Mouse (Mus musculus) left cerebral cortex, postnatal 25 days (tissue): ENCODE data around the gene Dnajc15. TPM values are rescaled to one million over a fixed set of nuclear protein-coding genes. Genes with fewer than 3 reads are reported as not detected.
A peak's percentile ranks its signal among the peaks of the same experiment; 100 is the strongest.

ENCODE experiments used
- DNase-seq, 2 experiments: peaks; one replicate each; pipeline ENCODE4 v3.0.0; 2022; ENCODE audit warnings: low spot score in 2 of 2, mixed read lengths in 1 of 2
- intact Hi-C: fragments of 180-260 bp; cut with DNase I; formaldehyde crosslinking; loops from one replicate; pipeline ENCODE4 v1.15.1; 2025
- total RNA-seq, 2 experiments: library from RNA; stranded (reverse); gene quantifications; 2 replicates each; pipeline ENCODE4 v1.2.3; 2021

Gene Dnajc15
- total RNA-seq, 2 experiments from 2014 or later, result 69.5 to 72.0 TPM

DNA sequence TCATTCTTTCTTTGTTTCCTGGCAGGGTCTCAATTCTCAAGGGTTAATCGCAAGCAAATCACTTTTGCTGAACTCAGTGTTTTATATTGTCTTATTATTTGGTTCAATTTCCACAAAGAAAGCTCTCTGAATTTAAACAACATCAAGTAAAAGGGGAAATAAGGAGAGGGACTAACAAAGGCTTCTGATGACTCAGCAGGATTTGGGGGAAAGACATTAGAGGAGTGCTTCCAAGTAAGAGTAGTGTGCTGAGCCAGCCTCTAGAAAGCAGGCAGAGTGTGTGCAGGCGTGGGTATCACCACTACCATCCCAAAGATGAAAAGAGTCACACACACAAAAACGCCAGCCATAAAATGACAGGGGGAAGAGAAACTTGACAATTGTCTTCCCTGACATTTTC is 10.9 kb downstream of the Dnajc15 start:
- no peak for DNase-seq
- intact Hi-C loops, result no loop called here

DNA sequence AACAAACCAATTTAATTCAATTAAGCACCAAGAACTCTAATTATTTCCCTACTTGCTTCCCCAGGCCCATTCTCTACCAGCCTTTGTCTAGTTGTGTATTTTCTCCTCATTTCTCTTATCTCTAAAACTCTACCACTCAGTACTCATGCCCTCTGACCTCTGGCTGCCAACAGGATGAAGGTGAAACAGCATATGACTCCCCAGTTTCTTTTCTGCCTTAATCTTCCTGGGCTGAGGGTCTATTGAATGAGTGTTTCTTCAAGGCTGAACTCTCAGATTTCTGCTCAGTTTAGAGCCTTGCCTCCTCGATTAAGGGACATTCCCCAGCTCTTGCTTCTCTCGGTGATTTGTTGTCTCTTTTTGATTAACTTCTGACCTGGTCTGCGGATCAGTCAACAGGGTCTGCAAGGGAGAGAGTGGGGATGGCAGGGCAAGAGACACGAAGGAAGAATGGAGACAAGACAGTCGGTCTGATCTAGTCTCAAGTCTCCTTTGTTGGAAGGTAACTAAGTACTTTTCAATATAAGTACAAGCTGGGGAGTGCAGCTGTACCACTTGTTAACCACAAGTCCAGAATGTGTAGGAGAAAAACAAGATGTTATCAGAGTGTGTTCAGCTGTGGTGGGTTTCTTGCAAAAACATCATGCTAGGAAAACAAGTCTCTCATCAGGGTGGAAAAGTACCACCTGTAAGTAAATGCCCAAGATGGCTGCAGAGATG is 13.9 kb downstream of the Dnajc15 start:
- DNase-seq, result no peak
- intact Hi-C loops, result no loop called here

DNA sequence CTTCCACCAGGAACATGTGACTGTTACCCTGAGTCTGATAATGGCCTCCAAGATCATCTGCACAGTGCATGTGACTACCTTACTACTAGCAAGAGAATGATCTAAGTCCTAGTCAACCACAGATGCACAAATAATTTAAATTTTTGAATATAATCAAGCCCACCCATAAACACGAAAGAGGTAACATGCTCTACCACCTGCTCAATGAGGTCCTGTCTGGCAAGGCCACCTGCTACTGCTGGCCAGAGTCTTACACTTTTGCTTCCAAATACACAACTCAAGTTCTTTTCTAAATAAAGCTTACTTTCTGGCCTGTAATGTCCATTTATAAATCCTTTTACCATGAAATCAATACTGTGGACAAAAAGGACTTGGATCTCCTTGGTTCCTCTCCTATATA is 15.0 kb downstream of the Dnajc15 start:
- DNase-seq, result no peak
- intact Hi-C loops, result no loop called here

DNA sequence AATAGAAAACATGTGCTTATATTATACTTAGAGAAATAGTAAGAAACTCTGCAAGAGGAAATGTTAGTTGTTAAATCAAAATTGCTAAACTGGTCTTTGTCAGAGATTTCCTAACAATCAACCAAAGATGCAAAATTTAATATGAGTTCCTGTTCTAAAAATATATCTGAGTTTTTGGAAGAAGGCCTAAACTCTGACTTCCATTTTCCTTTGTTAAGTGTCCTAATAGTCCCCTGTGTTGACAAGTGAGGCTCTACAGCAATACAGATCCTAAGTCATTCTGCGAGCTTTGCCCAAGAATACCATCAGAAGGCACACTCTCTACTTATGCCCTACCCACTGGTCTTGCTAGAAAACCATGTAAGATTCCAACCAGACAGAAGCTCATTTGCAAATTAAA is 21.0 kb downstream of the Dnajc15 start:
- no peak for DNase-seq

DNA sequence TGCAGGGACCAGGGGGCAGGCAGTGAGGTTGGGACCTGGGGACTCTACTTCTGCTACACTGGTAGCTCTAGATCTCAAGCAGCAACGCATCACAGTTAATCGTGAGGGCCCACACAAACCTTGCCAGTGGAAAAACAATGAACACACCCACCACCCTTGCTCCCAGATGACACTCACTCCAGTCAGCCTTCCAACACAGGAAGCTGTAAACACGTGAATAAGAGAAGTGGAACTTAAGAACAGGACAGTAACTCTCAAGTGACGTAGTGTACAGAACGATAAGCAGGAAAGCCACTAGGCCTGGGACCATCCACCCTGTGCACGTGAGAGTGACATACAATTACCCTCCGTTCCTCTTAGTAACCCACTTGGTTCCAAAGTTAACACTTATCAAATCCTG is 25.1 kb downstream of the Dnajc15 start:
- intact Hi-C loops, result no loop called here
- no peak for DNase-seq

More for the DNA sequence above, 21.0 kb downstream of the Dnajc15 start:
- intact Hi-C loops, result no loop called here

DNA sequence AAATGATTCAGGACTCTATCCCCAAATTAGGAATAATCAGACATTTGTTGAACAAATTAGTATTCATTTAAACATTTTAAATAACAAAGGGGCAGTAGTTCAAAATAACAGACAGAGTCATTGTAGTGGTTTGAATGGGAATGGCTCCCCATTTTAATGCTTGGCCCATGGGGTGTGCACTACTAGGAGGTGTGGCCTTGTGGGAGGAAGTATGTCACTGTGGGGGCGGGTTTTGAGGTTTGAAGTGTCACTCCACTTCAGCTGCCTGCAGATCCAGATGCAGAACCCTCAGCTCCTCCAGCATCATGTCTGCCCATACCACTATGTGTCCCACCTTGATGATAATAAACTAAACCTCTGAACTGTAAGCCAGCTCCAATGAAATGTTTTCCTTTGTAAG is 26.6 kb downstream of the Dnajc15 start:
- DNase-seq, result peak in 1 of 2 experiments; percentile 3
- intact Hi-C loops, result no loop called here

DNA sequence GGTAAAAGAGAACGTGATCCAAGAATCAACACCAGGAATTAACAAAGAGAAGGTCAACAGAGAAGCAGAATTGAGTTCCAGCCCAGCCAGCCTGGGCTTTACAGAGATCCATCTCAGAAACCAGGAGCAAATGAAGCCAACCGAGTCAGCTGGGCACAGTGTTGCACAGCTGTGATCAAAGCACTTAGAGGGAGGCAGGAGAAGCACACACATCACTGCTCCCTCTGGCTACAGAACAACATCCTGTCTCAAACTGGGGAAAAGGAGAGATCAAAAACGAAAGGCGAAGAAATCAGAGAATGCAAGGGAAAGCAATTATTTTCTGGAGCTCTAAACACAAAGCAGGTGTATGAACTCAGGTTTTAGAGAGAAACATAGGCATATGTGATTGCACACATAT is 28.7 kb downstream of the Dnajc15 start:
- DNase-seq, result no peak
- intact Hi-C loops, result no loop called here

DNA sequence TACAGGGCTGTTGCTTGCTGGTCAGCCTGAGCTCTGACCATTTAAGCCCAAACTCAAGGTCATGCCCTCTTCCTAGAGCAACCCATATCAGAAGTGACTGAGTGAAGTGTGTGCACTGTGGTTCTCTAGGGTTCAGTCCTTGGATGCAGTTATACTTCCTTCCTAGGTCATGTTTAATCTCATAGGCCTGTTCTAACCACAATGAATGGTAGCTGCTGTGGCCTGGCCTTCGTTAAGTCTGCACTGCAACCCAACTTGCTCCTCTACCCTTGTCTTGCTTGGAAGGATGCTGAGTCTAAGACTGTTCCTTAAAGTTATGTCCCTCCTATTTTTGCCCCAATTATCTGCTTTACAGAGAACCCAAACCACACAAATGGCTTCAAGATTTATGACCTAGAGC is 29.4 kb downstream of the Dnajc15 start:
- DNase-seq, result no peak
- intact Hi-C loops, result no loop called here

DNA sequence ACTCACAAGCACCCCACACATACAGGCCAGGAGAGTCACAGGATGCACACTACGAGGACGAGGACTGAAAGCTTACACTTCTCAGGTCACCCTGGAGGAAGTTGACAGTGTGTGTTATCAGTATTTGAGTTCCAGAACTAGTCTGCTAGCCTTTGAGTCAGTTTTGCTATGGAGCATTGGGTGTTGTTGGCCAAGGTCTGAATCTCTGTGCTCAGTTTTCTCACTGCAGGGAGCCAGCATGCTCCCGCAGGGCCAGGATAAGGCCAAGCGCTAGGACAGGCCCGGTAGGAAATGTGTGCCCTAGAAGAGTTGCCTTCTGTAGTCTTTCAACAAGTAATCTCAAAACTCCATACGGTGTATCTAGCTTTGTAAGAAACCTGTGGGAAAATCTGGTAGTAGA is 34.4 kb downstream of the Dnajc15 start:
- intact Hi-C loops, result loop anchor here (5.0 kb wide), 1 partner anchor 698 kb away; no protein-coding TSS in a partner anchor
- no peak for DNase-seq

DNA sequence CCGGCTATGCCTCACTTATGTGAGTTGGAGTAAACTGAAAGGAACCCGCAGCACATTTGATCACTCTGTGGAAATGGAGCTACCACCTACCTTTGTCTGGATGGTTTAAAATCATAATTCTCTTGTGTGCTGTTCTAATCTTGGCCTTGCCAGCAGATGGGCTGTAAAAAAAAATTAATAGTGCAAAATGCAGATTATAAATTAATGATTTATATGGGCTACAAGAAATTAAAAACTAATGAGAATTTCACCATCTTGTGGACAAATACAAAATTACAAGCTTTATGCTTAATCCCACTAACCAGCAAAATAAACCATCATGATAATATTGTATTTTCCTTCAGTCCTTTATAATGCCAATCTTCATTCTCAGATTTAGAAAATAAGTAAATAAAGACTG is 34.8 kb downstream of the Dnajc15 start:
- DNase-seq, result no peak
- intact Hi-C loops, result loop anchor here (5.0 kb wide), 1 partner anchor 698 kb away; no protein-coding TSS in a partner anchor

DNA sequence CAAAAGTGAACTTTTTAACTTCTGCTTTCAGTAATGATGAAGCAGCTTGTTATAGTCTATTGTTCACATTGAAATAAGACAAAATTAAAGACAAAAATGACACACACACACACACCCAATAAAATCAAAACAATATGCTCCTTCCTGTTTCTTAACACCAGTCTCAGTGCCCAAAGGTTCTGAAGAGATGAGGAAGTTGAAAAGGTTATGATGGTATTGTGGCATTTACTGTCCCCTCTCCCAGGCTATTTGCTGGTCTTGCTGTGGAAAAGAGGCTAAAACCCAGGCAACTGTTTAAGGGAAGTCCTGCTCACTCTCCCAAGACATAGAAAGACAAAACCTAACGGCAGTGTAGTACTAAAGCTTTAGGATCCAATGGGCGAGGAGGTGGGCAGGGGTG is 38.1 kb downstream of the Dnajc15 start:
- DNase-seq, result no peak
- intact Hi-C loops, result no loop called here

DNA sequence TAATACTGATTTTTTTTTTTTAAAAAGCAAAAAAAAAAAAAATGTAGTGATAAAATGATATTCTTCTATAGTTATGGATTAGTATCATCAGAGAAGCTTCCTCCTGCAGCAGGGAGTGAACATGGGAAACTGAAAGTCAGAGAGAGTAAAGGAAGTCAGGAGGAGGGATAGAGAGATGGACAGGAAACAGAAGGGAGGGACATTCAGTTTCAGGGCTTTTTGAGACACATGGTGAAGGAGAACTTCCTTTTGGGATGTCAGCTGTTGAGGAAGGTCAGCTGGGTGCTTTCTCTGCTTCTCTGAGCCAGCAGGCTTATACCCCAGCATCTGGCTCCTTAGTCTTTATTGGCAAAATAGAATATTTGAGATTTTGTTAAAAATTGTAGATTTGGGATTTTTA is 42.6 kb downstream of the Dnajc15 start:
- no peak for DNase-seq
- intact Hi-C loops, result no loop called here

DNA sequence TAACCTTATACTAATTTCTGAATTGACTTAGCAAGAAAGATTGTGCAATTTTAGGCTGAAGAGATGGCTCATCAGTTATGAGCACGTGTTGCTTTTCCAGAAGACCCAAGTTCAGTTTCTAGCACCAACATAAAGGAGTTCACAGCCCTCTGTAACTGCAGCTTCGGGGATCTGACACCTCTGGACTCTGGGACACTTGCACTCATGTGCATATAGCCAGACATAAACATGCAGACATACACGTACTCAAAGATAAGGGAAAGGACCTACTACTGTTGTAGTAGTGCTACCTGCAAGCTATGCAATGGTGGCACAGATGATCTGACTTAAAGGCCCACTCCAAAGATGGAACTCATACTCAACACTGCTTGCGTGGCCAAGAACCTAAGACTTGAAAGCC is 43.0 kb downstream of the Dnajc15 start:
- intact Hi-C loops, result no loop called here

DNA sequence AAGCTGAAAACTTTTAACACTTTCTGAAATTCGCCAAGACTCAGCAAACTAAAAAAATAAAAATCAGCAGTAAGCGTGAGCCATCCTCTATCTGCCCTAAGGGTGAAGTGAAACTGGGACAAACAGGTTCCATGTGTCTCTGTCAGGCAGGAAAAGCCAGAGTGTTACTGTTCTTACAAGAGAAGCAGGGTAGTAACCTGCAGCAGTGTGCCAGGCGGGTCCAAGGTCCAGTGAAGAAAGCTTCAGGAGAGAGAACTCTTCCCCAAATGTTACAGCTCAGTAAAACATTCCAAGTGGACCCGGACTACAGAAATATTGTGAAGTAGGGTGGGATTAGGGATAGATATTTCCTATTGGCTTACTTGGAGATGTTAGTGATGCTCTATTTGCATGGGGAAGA is 45.3 kb downstream of the Dnajc15 start:
- intact Hi-C loops, result no loop called here
- DNase-seq, result no peak

More for the DNA sequence above, 43.0 kb downstream of the Dnajc15 start:
- no peak for DNase-seq

DNA sequence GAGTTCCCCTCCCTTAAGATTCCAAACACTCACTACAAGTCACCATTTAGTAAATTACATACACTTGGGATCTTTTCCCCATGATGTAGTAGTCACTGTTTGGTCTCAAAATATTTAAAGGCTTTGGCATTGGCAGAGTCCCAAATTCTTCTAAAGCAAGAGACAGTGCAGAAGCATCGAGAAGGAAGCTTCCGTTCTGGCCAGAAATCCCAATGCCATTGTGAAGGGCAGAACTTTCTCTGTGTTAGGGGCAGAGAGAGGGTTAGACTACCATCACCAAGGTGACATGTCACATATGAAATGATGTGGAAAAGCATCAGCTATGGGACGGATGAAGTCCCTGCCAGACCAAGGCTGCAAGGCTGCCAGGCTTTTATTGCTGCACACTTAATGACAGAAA is 49.0 kb downstream of the Dnajc15 start:
- DNase-seq, result no peak
- intact Hi-C loops, result no loop called here

DNA sequence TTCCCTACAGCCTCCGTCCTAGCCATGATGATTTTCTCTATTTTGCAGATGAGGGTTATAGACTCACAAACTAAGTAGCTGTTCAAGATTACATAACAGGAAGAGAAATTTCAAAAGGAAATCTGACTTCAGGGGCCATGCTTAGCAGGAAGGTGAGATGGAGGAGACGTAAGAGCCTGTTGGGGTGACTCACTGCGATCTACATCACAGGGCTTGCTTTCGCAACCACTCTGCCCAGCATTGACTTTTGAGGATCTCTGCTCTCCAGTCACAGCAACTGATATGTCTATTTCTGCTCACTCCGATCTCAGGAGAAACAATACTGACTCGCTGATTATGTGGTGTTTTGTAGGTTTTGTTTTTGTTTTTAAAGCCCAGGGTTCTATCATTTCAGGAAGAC is 49.8 kb downstream of the Dnajc15 start:
- no peak for DNase-seq
- intact Hi-C loops, result no loop called here

DNA sequence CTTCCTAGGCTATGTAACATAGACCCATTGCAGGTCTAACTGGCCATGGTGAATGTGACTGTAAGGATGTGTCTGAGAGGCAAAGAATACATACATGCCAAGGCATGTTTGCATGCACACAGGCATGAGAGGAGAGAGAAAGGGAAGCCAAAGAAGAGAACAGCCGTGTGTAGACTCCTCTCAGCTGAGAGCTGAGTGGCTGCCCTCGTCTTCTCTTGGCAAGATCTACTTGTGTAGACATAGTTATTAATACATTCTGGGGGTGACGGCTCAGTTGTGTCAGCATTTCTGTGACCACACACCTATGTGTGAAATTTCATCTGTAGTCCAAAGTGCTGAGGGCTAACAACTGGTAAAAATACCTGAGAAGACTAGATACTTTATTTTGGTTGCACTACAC is 55.1 kb downstream of the Dnajc15 start:
- intact Hi-C loops, result loop anchor here (5.0 kb wide), 1 partner anchor 73 kb away; no protein-coding TSS in a partner anchor
- no peak for DNase-seq

DNA sequence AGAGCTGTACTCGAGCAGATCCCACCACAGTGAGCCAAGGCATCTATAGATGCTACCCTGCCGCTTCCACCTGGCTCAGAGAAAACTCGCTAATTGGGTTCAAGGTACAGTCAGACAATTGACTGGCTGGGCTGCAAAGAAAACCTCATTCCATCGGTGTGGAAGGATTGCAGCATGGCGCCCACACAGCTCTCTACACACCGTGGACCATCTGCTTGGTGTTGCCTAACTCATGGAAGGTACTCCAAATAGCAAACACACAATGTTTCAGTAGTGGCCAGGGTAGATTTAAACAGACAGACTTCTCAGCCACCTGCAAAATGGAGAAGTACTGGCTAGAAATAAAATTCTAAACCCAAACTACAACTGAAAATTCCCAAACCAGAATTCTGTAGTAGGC is 57.4 kb downstream of the Dnajc15 start:
- intact Hi-C loops, result loop anchor here (5.0 kb wide), 1 partner anchor 70 kb away; no protein-coding TSS in a partner anchor
- DNase-seq, result peak; percentile 28 to 76

DNA sequence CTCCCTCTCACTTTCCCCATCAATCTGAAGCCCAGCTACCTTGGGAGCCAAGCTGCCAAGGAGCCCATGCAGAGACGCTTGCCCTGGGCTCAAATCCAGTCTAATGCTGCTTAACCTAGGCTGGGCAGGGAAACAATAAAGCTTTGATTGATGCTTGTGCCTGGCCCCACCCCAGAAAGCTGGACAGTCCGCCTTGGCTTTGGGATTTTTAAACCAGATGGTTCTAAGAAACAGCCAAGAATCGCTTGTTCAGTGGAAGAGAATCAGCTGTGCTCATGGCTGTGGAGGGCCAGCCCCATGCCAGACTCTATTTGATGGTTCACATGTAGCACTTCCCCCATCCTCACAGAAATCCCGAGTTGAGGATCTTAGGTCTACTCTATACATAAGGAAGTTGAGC is 60.0 kb downstream of the Dnajc15 start:
- no peak for DNase-seq
- intact Hi-C loops, result loop anchor here (5.0 kb wide), 1 partner anchor 68 kb away; no protein-coding TSS in a partner anchor

DNA sequence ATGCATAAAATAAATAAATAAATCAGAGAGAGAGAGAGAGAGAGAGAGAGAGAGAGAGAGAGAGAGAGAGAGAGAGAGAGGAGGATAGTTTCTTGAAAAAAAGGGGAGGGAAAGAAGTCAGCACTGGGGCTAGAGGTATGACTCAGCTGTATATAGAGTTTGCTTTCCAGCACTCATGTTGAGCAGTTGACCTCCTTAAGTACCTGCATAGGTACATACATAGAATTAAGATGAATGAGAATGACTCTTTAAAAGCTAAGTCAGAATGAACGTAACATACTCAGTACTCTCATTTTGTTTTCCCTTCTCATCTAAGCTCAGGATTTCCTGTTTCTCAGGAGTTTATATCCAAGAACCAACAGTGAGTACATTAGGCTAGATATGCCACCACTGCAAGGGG is 62.0 kb downstream of the Dnajc15 start:
- DNase-seq, result no peak
- intact Hi-C loops, result no loop called here

DNA sequence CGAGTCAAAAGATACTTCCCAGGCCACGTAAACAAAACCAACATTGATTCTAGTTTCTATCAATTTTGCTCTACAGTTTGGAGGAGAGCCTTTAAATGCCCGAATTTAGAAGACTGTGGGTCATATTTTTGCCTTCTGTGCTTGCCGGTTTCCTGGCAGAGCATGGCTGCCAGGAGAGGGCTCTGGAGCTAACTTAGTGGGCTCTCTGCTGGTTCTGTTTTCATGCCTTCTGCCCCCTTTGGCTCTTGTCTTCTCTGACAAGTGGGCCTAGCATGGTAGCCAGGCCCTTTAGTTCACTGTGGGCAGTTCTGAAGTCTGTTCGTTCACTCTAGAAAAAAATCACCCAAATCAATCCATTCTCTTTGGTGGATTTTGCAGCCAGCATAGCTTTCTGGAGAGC is 63.5 kb downstream of the Dnajc15 start:
- intact Hi-C loops, result no loop called here
- DNase-seq, result no peak

DNA sequence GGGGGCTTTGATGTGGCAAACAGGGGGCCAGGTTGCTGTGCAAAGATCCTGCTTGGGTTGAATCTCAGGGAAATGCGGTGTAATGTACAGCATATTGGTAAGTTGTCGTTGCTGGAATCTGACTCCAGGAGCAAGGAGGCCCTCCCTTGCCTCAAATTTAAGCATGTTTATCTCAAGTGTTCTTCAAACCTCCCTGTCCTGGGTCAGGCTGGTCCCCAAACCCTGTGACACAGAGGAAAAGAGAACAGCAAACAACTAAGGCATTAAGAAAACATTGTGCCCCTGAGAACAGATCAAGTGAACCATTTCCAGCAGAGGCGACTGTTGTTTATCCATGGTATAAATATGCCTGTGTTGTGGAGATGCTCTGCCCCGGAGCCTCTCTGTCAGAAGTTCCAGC is 67.1 kb downstream of the Dnajc15 start:
- no peak for DNase-seq
- intact Hi-C loops, result no loop called here
